Mouse (Mus musculus): Measurements from ENCODE around the gene Sox5.

Gene Sox5

DNA sequence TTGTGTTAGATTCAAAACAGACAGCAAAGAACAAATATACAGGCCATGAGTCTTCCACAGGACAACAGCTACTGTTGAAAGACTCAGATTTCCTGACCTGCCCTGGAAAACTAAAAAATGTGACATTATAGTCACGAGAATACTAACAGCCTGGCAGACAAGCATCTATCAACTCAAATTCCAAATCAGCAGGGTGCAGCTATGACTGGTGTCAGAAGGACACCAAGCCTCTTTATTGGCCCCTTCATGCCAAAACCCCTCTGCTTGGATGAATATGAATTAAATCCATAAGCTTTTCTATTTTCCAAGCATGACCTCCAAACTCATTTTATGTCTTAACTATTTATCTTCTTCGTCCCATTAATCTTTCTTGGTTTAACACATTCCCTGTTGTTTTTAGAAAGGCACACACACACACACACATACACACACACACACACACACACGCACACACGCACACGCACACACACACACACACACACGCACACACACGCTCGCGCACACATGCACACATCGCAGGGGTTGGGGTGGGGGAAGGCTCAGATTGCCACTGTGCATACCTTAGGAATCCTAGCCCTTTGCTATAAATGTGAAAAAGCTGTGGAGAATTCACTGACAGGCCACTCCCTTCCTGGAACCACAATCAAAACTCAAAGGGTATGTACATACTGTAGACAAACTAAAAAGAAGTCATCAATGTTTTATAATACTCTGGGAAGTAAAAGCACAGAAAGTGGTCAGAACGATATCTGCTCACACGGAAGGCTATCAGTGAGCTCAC, 612.9 kb downstream of the Sox5 start:
- no peak for DNase-seq

DNA sequence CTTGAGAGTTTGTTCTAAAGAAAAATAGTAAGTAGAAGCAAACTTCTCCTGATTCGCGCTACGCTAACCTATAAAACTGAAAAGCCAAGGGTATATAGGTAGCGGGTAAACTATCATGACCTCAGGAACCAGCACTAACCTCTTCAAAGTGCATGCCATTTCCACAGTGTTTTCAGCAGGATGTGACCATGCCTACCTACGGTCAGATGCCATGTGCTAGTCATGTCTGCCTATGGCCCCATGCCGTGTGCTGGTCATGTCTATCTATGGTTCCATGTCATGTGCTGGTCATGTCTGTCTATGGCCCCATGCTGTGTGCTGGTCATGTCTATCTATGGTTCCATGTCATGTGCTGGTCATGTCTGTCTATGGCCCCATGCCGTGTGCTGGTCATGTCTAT, 614.7 kb downstream of the Sox5 start:
- no peak for DNase-seq

DNA sequence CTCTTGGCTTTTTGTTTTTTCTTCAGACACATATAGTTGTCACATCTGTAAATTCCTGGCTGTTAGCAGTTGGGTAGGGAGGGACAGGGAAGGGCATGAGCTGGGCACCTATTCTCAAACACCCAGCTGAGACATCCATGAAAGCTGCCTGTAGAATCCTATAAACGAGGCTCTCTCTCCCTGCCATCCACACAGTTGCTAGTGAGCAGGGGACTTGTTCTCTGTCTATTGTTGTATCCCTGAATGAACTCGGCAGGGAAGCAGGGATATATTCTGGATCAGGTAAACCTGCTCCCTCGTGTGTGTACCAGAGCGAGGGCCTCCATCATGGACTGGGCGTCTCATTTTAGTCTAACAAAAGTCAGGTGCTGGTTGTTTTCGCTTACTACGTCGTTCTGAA, 615.1 kb downstream of the Sox5 start:
- no peak for DNase-seq

- peak; percentile 8 for DNase-seq
Observed at GRCm38 (mm10) chr6:144166104-144166503, 615.7 kb downstream of the Sox5 start.

GRCm38 (mm10) chr6:144163501-144163900, 618.3 kb downstream of the Sox5 start:
- DNase-seq = no peak

DNA sequence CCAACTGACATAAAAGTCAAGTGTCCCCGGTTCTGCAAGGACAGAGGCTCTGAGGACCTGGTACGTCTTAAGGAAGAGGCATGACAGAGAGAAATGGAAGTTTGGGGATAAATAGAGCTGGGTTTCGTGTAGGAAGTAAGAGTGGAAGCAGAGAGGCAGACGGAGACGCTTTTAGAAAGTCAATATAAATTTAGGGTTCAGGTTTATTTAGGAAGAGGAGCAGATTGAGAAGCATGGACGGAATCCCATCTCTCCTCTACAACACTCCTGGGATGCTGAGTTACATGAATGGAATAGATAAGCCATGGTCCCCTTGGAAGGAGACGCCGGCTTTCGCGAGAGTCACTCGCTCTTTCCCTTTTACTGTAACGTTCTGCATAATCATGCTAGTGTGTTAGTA, 623.1 kb downstream of the Sox5 start:
- no peak for DNase-seq

- no peak for DNase-seq
Observed at GRCm38 (mm10) chr6:144154892-144155424, 626.8 kb downstream of the Sox5 start.

GRCm38 (mm10) chr6:144151957-144152356, 629.8 kb downstream of the Sox5 start:
- no peak for DNase-seq

- DNase-seq = no peak
Observed at GRCm38 (mm10) chr6:144151075-144151474, 630.7 kb downstream of the Sox5 start.

- DNase-seq = no peak
Observed at GRCm38 (mm10) chr6:144137397-144137796, 644.4 kb downstream of the Sox5 start.

DNA sequence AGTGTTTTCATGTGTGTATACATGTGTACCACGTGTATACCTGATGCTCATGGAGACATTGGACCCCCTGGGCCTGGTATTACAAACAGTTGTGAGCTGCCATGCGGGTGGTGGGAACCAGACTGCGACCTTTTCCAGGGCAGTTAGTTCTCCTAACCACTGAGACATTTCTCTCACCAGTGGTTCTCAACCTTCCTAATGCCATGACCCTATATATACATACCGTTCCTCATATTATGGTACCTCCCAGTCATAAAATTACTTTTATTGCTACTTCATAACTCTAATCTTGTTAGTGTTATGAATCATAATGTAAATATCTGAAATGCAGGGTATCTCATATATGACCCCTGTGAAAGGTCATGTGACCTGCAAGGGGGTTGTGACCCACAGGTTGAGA, 644.9 kb downstream of the Sox5 start:
- no peak for DNase-seq

DNA sequence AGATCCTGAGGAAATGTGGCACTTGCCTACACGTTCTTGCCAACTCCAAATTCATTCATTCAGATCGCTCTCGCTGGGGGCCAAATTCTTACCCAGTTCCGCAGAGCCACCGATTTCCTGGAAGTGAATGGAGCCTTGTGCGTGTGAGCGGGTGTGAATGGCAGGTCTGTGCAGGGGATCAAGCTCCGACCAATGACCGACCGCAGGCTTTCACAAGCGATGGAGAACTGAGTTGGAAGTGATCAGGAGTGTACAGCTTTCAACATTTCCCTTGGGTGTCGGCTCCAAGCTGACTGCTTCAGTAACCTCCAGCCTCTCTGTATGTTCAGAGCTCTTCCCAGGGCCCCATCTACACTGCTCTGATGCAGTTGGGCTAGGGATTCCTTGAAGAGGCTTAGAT, 651.9 kb downstream of the Sox5 start:
- DNase-seq = no peak

GRCm38 (mm10) chr6:144119961-144120360, 661.8 kb downstream of the Sox5 start:
- no peak for DNase-seq

- DNase-seq = no peak
Observed at GRCm38 (mm10) chr6:144116646-144117045, 665.1 kb downstream of the Sox5 start.

GRCm38 (mm10) chr6:144111561-144111960, 670.2 kb downstream of the Sox5 start:
- no peak for DNase-seq

DNA sequence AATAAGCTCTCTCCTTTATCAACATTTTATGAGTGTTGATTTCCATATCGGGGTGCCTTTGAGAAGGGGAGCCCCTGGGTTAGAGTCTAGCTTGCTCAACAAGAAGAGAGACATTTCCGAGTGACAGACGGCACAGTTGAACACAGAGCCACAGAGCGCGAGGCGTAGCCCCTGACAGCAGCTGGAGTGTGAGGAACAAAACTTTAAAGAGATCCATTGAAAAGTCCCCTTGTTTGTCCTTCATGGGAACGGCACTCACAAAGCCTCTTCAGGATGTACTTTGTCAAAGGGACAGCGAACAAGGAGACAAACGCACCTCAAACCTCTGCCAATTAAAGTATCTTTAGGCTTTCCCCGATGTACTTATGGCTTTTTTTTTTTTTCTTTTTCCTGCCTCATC, 674.9 kb downstream of the Sox5 start:
- no peak for DNase-seq

DNA sequence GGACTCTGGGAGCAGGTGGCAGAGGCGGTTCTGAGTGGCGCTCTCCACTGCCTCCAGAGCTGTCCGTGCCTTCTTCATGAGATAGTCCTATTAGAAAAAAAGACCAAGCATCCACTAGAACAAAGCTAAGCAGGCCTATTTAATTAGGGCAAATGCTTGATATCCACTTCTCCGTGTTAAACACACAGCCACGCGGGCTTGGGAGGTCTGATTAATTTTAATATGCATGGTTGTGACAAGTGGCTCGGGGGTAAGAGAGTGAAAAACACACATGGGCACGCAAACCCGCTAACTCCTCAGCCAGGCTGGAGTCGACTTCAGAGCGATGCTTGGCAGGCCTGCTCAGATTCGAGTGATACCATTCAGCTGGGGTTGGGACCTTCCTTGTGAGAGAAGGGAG, 676.1 kb downstream of the Sox5 start:
- DNase-seq = no peak

GRCm38 (mm10) chr6:144103612-144104011, 678.2 kb downstream of the Sox5 start:
- DNase-seq = no peak

GRCm38 (mm10) chr6:144100852-144101251, 680.9 kb downstream of the Sox5 start:
- no peak for DNase-seq

DNA sequence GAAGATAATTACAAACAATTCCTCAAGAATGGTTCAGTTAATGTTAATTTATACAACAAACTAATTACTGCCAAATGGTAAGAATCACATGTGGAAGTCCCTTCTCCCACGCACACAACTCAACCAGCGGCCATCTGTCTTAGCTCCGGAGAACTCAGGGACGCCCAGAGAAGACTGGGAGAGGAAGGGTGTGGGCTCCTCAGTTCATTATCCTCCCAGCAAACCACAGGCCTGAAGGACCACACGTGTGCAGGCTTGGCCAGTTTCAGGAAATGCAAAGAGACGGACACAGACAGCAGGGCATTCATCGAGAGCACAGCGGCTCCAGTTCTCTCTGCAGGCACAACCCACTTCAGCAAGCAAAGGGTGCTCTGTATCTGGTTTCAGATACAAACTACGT, 683.7 kb downstream of the Sox5 start:
- peak; percentile 9 for DNase-seq

DNA sequence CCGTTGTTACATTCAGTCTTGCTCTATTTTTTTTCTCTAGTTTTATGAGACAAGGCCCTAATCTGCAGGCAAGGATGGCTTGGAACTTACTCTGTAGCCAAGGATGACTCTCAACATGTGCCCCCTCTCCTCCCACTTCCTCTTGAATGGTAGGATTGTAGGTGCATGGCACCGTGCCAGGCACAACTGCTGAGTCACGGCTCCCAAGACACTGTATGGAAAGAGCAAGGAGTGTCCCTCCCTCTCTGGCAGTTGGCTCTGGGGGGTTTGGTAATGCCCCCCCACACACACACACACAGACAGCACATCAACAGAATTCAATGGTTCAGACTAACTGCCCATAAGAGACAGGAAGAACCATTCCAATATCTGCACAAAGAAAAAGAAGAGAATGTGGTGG, 693.5 kb downstream of the Sox5 start:
- no peak for DNase-seq

DNA sequence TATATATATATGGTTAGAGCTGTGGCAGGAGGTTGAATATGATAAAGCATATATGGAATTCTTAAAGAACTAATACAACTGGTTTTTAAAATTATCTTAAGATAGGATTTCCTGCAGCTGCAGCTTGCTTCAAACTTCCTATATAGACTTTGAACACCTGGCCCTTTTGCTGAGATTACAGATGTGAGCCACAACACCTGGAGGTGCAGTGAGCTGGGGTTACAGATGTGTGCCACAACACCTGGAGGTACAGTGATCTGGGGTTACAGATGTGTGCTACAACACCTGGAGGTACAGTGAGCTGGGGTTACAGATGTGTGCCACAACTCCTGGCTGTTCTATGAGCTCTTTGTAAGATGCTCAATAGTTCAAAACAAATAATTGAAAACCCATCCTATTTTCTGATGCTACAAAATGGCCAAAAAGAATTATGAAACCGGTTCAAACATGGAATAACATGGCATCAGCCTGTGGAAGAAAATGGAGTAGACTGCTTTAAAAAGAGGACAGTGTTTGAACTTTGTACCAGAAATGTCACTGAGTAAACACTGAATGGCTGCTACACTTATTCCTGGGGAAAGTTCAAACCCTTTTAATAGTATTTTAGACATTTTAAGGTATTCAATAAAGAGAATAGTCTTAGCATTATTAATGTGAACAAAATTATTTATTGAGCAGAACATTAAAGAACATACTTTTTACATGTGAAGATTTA, 695.5 kb downstream of the Sox5 start:
- no peak for DNase-seq

DNA sequence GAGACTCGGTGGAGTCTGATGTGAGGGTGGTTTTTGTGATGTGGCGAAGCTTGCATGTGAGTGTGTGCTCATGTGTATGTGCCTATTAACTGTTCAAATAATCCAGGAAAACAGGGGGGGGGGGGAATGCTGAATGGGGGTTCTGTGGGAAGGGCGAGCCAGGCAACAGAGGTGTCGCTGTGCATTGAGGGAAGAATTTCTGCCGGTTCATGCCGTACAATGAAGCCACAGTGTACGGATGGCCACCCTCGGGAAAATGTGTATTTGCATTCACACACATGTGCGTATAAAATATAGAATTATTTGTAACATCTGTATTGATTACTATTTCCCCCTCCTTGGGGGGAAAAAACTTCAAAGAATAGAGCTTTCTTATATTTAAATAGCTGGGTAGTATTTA, 699.5 kb downstream of the Sox5 start:
- DNase-seq = no peak

DNA sequence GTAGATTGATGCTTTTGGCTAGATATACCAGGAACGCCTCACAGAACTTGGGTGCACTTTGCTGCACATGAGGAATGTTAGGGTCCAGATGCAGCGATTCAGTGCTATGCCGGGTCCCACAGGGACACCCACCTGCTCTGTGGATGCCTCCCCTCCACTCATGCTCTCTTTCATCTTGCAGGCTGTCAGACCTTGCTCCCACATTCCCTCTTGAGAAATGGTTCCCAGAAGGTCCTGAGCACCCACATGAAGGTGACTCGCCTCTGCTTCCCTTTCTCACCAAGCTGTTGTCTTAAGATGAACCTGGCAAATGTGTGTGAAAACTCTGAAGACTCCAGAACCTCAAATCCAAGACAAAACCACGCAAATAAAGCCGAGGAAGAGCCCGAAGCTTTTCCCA, 704.0 kb downstream of the Sox5 start:
- DNase-seq = no peak

All from lung, postnatal 10 days (tissue).